Mouse (Mus musculus): ENCODE results near the gene Psmd4. TPM values are rescaled to one million over a fixed set of nuclear protein-coding genes. Genes with fewer than 3 reads are reported as not detected.

The Psmd4 gene
- total and polyA plus RNA-seq, 2 experiments: 134 to 140 TPM

GRCm38 (mm10) chr3:95013699-95014427, 28.6 kb downstream of the Psmd4 start:
- H3K79me2 ChIP-seq (ENCODE audit: control insufficient read depth, insufficient read depth, low read length): no peaks in the 10 kb centered on the region
- peak overlapping the region; percentile 75 for H3K4me3 ChIP-seq (ENCODE audit: insufficient read depth, low read depth, low read length)
- H3K27ac ChIP-seq (replicated peaks; ENCODE audit: insufficient read depth, low read depth, low read length): no peak overlapping the region
- H3K4me1 ChIP-seq (ENCODE audit: control insufficient read depth, insufficient read depth, low read length): peaks cover 9% of the 10 kb centered on the region
- 25% methylated on average over 13 of the region's 13 CpGs for WGBS
- no peak for DNase-seq (ENCODE audit: extremely low read depth, low read depth, low spot score)
- H3K9ac ChIP-seq (ENCODE audit: low read depth, low read length): peak overlapping the region; percentile 92
- H3K27me3 ChIP-seq (ENCODE audit: control insufficient read depth, insufficient read depth, low read length): no peaks in the 10 kb centered on the region
- TF ChIP-seq CTCF (IDR thresholded peaks at IDR 0.05; ENCODE audit: low read depth, low read length): no peak
- no peak for TF ChIP-seq POLR2A (IDR thresholded peaks at IDR 0.05; ENCODE audit: extremely low read depth, insufficient read depth, low read length)
- no peaks in the 10 kb centered on the region; the same call in 1 of the 2 replicates for H3K36me3 ChIP-seq (ENCODE audit: control insufficient read depth, insufficient read depth, low read length)

- Histone ChIP-seq H3K27me3 (ENCODE audit: control insufficient read depth, insufficient read depth, low read length) (no peaks in the 10 kb centered on the region), H3K9ac (ENCODE audit: low read depth, low read length) (no peak overlapping the region), H3K36me3 (ENCODE audit: control insufficient read depth, insufficient read depth, low read length) (no peaks in the 10 kb centered on the region; the same call in 1 of the 2 replicates), H3K27ac (replicated peaks; ENCODE audit: insufficient read depth, low read depth, low read length) (no peak overlapping the region), H3K4me3 (ENCODE audit: insufficient read depth, low read depth, low read length) (no peak overlapping the region), H3K4me1 (ENCODE audit: control insufficient read depth, insufficient read depth, low read length) (peaks cover 9% of the 10 kb centered on the region), H3K79me2 (ENCODE audit: control insufficient read depth, insufficient read depth, low read length) (no peaks in the 10 kb centered on the region)
- TF ChIP-seq POLR2A (IDR thresholded peaks at IDR 0.05; ENCODE audit: extremely low read depth, insufficient read depth, low read length): no peak
- no peak for TF ChIP-seq CTCF (IDR thresholded peaks at IDR 0.05; ENCODE audit: low read depth, low read length)
- 37% methylated on average over 3 of the region's 3 CpGs for WGBS
- peak; percentile 59 for DNase-seq (ENCODE audit: extremely low read depth, low read depth, low spot score)
Observed at GRCm38 (mm10) chr3:95012982-95013381, 29.4 kb downstream of the Psmd4 start.

GRCm38 (mm10) chr3:95010396-95010795, 32.0 kb downstream of the Psmd4 start:
- TF ChIP-seq POLR2A (IDR thresholded peaks at IDR 0.05; ENCODE audit: extremely low read depth, insufficient read depth, low read length) (no peak), CTCF (IDR thresholded peaks at IDR 0.05; ENCODE audit: low read depth, low read length) (no peak)
- Histone ChIP-seq H3K4me1 (ENCODE audit: control insufficient read depth, insufficient read depth, low read length) (peaks cover 9% of the 10 kb centered on the region), H3K27ac (replicated peaks; ENCODE audit: insufficient read depth, low read depth, low read length) (no peak overlapping the region), H3K27me3 (ENCODE audit: control insufficient read depth, insufficient read depth, low read length) (no peaks in the 10 kb centered on the region), H3K4me3 (ENCODE audit: insufficient read depth, low read depth, low read length) (no peak overlapping the region), H3K36me3 (ENCODE audit: control insufficient read depth, insufficient read depth, low read length) (peaks cover 7% of the 10 kb centered on the region), H3K79me2 (ENCODE audit: control insufficient read depth, insufficient read depth, low read length) (no peaks in the 10 kb centered on the region), H3K9ac (ENCODE audit: low read depth, low read length) (no peak overlapping the region)
- WGBS: 85% methylated on average over 7 of the region's 7 CpGs
- DNase-seq (ENCODE audit: extremely low read depth, low read depth, low spot score): no peak

- WGBS: 84% methylated on average over 9 of the region's 9 CpGs
- TF ChIP-seq POLR2A (IDR thresholded peaks at IDR 0.05; ENCODE audit: extremely low read depth, insufficient read depth, low read length): no peak
- TF ChIP-seq CTCF (IDR thresholded peaks at IDR 0.05; ENCODE audit: low read depth, low read length): no peak
- Histone ChIP-seq H3K27me3 (ENCODE audit: control insufficient read depth, insufficient read depth, low read length) (no peaks in the 10 kb centered on the region), H3K4me3 (ENCODE audit: insufficient read depth, low read depth, low read length) (no peak overlapping the region), H3K36me3 (ENCODE audit: control insufficient read depth, insufficient read depth, low read length) (peaks cover 29% of the 10 kb centered on the region), H3K4me1 (ENCODE audit: control insufficient read depth, insufficient read depth, low read length) (no peaks in the 10 kb centered on the region), H3K27ac (replicated peaks; ENCODE audit: insufficient read depth, low read depth, low read length) (no peak overlapping the region), H3K9ac (ENCODE audit: low read depth, low read length) (no peak overlapping the region), H3K79me2 (ENCODE audit: control insufficient read depth, insufficient read depth, low read length) (no peaks in the 10 kb centered on the region)
- no peak for DNase-seq (ENCODE audit: extremely low read depth, low read depth, low spot score)
Observed at GRCm38 (mm10) chr3:95007706-95008105, 34.7 kb downstream of the Psmd4 start.

DNA sequence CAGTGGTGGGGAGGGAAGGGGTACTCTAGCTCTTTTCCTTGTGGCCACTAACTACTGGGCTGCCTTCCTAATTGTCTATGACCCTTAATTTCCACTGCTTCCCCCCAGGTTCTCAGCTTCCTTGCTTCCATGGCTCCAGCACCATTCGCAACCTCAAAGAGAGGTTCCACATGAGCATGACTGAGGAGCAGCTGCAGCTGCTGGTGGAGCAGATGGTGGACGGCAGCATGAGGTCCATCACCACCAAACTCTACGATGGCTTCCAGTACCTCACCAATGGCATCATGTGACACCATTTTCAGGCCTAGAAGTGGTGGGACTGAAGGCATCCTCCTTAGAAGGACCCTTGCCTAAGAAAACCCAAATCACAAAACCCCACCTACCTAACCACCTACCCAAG, 36.8 kb downstream of the Psmd4 start:
- H3K27ac ChIP-seq (replicated peaks; ENCODE audit: insufficient read depth, low read depth, low read length): no peak overlapping the region
- TF ChIP-seq CTCF (IDR thresholded peaks at IDR 0.05; ENCODE audit: low read depth, low read length): no peak
- TF ChIP-seq POLR2A (IDR thresholded peaks at IDR 0.05; ENCODE audit: extremely low read depth, insufficient read depth, low read length): no peak
- 97% methylated on average over 3 of the region's 3 CpGs for WGBS
- H3K4me1 ChIP-seq (ENCODE audit: control insufficient read depth, insufficient read depth, low read length): no peaks in the 10 kb centered on the region
- H3K4me3 ChIP-seq (ENCODE audit: insufficient read depth, low read depth, low read length): no peak overlapping the region
- H3K27me3 ChIP-seq (ENCODE audit: control insufficient read depth, insufficient read depth, low read length): no peaks in the 10 kb centered on the region
- no peak for DNase-seq (ENCODE audit: extremely low read depth, low read depth, low spot score)
- H3K79me2 ChIP-seq (ENCODE audit: control insufficient read depth, insufficient read depth, low read length): no peaks in the 10 kb centered on the region
- peaks cover 45% of the 10 kb centered on the region for H3K36me3 ChIP-seq (ENCODE audit: control insufficient read depth, insufficient read depth, low read length)
- no peak overlapping the region for H3K9ac ChIP-seq (ENCODE audit: low read depth, low read length)

DNA sequence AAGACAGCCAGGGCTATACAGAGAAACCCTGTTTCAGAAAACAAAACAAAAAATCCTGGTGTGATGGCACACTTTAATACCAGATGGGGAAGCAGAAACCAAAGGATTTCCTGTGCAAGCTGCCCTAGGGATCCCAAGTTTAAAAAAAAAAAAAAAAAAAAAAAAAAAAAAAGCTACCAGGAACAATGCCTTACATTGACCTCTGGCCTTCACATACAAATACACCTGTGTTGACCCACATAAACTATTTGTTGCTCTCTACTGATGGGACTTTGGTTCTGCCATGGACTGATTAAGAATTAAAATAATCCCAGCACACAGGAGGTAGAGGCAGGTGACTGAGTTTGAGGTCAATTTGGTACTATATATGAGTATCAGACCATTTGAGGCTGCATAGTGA, 39.1 kb downstream of the Psmd4 start:
- Histone ChIP-seq H3K79me2 (ENCODE audit: control insufficient read depth, insufficient read depth, low read length) (no peaks in the 10 kb centered on the region), H3K27me3 (ENCODE audit: control insufficient read depth, insufficient read depth, low read length) (no peaks in the 10 kb centered on the region), H3K36me3 (ENCODE audit: control insufficient read depth, insufficient read depth, low read length) (peaks cover 67% of the 10 kb centered on the region), H3K9ac (ENCODE audit: low read depth, low read length) (no peak overlapping the region), H3K4me3 (ENCODE audit: insufficient read depth, low read depth, low read length) (no peak overlapping the region), H3K4me1 (ENCODE audit: control insufficient read depth, insufficient read depth, low read length) (no peaks in the 10 kb centered on the region), H3K27ac (replicated peaks; ENCODE audit: insufficient read depth, low read depth, low read length) (no peak overlapping the region)
- no peak for TF ChIP-seq POLR2A (IDR thresholded peaks at IDR 0.05; ENCODE audit: extremely low read depth, insufficient read depth, low read length)
- no peak for TF ChIP-seq CTCF (IDR thresholded peaks at IDR 0.05; ENCODE audit: low read depth, low read length)
- DNase-seq (ENCODE audit: extremely low read depth, low read depth, low spot score): no peak

All from liver, adult 2 months (tissue).